Mouse (Mus musculus): ENCODE results near the gene Capg. TPM values are rescaled to one million over a fixed set of nuclear protein-coding genes. Genes with fewer than 3 reads are reported as not detected.

The Capg gene
- polyA plus RNA-seq, 1 experiment from 2014 or later = 148 TPM

GRCm38 (mm10) chr6:72597956-72598753 is 54.0 kb downstream of the Capg start, which contains the start of the genes Elmod3 and Retsat:
TSS of gene Elmod3 (minus strand) at chr6:72598413.
TSS of gene Retsat (plus strand) at chr6:72598475.
- WGBS = under 1% methylated on average over 38 of the region's 38 CpGs

GRCm38 (mm10) chr6:72598791-72599557 is 54.8 kb downstream of the Capg start:
- DNase-seq (ENCODE audit: low spot score) (peak; percentile 53), ATAC-seq (peak; percentile 11)
- 0 out of 2 replicates have a peak, but pooled peaks cover 5% of the 10 kb centered on the region for H3K36me3 ChIP-seq (ENCODE audit: insufficient read depth, low read length)
- H3K27ac ChIP-seq (ENCODE audit: low read length) = peak overlapping the region; percentile 90
- peak overlapping the region; percentile 50 for H3K4me3 ChIP-seq (ENCODE audit: low read depth, low read length)
- no peak for TF ChIP-seq EP300 (IDR thresholded peaks at IDR 0.05)
- TF ChIP-seq CTCF (IDR thresholded peaks at IDR 0.05) = no peak
- no peaks in the 10 kb centered on the region for H3K27me3 ChIP-seq (replicated peaks; ENCODE audit: insufficient read depth, low read length)
- H3K4me2 ChIP-seq (replicated peaks; ENCODE audit: low read depth, low read length) = peak overlapping the region; percentile 68
- peak overlapping the region; percentile 47 for H3K9ac ChIP-seq (replicated peaks; ENCODE audit: low read depth)
- H3K9me3 ChIP-seq (ENCODE audit: low read length) = no peaks in the 10 kb centered on the region
- WGBS = 22% methylated on average over 12 of the region's 12 CpGs
- H3K4me1 ChIP-seq (ENCODE audit: insufficient read depth, low read depth, low read length) = peaks cover 24% of the 10 kb centered on the region

More at GRCm38 (mm10) chr6:72597956-72598753, 54.0 kb downstream of the Capg start, which contains the start of the genes Elmod3 and Retsat:
- Histone ChIP-seq H3K9ac (replicated peaks; ENCODE audit: low read depth) (peak within 1 kb of the TSS; percentile 47), H3K4me1 (ENCODE audit: insufficient read depth, low read depth, low read length) (peaks cover 24% of the 10 kb centered on the region), H3K9me3 (ENCODE audit: low read length) (no peaks in the 10 kb centered on the region), H3K36me3 (ENCODE audit: insufficient read depth, low read length) (no peaks in the 10 kb centered on the region), H3K27ac (ENCODE audit: low read length) (peak within 1 kb of the TSS; percentile 90), H3K27me3 (replicated peaks; ENCODE audit: insufficient read depth, low read length) (no peaks in the 10 kb centered on the region), H3K4me2 (replicated peaks; ENCODE audit: low read depth, low read length) (peak within 1 kb of the TSS; percentile 68), H3K4me3 (ENCODE audit: low read depth, low read length) (peak within 1 kb of the TSS; percentile 50)
- TF ChIP-seq CTCF (IDR thresholded peaks at IDR 0.05) (no peak), EP300 (IDR thresholded peaks at IDR 0.05) (peak; percentile 54; the same call in 1 of the 2 replicates)
- DNase-seq (ENCODE audit: low spot score) (peak; percentile 99), ATAC-seq (peak; percentile 84)

- ATAC-seq (no peak), DNase-seq (ENCODE audit: low spot score) (no peak)
- Histone ChIP-seq H3K36me3 (ENCODE audit: insufficient read depth, low read length) (0 out of 2 replicates have a peak, but pooled peaks cover 7% of the 10 kb centered on the region), H3K27ac (ENCODE audit: low read length) (no peak overlapping the region), H3K9ac (replicated peaks; ENCODE audit: low read depth) (no peak overlapping the region), H3K27me3 (replicated peaks; ENCODE audit: insufficient read depth, low read length) (no peaks in the 10 kb centered on the region), H3K4me2 (replicated peaks; ENCODE audit: low read depth, low read length) (no peak overlapping the region), H3K9me3 (ENCODE audit: low read length) (no peaks in the 10 kb centered on the region), H3K4me3 (ENCODE audit: low read depth, low read length) (no peak overlapping the region), H3K4me1 (ENCODE audit: insufficient read depth, low read depth, low read length) (peaks cover 24% of the 10 kb centered on the region)
- no peak for TF ChIP-seq CTCF (IDR thresholded peaks at IDR 0.05)
- TF ChIP-seq EP300 (IDR thresholded peaks at IDR 0.05) = no peak
- WGBS = 78% methylated on average over 6 of the region's 6 CpGs
These were observed 56.0 kb downstream of the Capg start for GRCm38 (mm10) chr6:72600216-72600615.

DNA sequence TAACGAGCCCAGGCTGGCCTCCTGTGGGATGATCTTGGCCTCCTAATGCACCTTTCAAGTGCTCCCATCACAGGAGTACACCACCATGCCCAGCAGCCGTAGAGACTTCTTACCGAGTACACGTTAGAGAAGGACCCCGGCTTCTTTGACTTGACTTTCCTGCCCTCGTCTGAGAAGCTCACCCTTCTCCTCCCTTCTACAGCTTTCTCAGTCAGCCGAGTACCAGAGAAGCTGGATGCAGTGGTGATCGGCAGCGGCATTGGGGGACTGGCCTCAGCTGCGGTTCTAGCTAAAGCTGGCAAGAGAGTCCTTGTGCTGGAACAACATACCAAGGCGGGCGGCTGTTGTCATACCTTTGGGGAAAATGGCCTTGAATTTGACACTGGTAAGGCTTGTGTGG is 56.6 kb downstream of the Capg start:
- Histone ChIP-seq H3K4me1 (ENCODE audit: insufficient read depth, low read depth, low read length) (peaks cover 24% of the 10 kb centered on the region), H3K9me3 (ENCODE audit: low read length) (no peaks in the 10 kb centered on the region), H3K4me3 (ENCODE audit: low read depth, low read length) (no peak overlapping the region), H3K9ac (replicated peaks; ENCODE audit: low read depth) (no peak overlapping the region), H3K36me3 (ENCODE audit: insufficient read depth, low read length) (0 out of 2 replicates have a peak, but pooled peaks cover 10% of the 10 kb centered on the region), H3K27me3 (replicated peaks; ENCODE audit: insufficient read depth, low read length) (no peaks in the 10 kb centered on the region), H3K4me2 (replicated peaks; ENCODE audit: low read depth, low read length) (no peak overlapping the region), H3K27ac (ENCODE audit: low read length) (no peak overlapping the region)
- 81% methylated on average over 12 of the region's 12 CpGs for WGBS
- TF ChIP-seq CTCF (IDR thresholded peaks at IDR 0.05) = no peak
- no peak for TF ChIP-seq EP300 (IDR thresholded peaks at IDR 0.05)
- no peak for ATAC-seq
- no peak for DNase-seq (ENCODE audit: low spot score)

DNA sequence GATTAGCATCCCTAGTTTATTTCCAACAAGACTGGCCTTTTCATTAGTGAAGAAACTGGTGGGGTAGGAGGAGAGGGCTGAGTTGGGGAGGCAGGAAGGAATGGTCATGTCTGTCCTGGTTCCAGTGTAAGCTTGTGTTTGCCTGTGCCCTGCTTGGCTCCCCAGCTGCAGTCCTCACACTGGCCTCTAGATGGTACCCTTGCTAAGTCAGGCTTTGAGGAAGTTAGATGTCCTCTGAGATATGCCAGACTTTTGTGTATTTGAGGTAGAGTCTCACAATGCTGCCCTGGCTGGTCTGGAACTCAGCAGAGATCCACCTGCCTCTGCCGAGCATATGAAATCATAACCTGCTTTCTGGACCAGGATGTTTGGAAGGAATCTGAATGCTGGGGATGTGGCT is 57.5 kb downstream of the Capg start:
- H3K4me1 ChIP-seq (ENCODE audit: insufficient read depth, low read depth, low read length) = peaks cover 20% of the 10 kb centered on the region
- no peaks in the 10 kb centered on the region for H3K27me3 ChIP-seq (replicated peaks; ENCODE audit: insufficient read depth, low read length)
- H3K4me3 ChIP-seq (ENCODE audit: low read depth, low read length) = no peak overlapping the region
- peaks cover 19% of the 10 kb centered on the region; the same call in 1 of the 2 replicates for H3K36me3 ChIP-seq (ENCODE audit: insufficient read depth, low read length)
- H3K4me2 ChIP-seq (replicated peaks; ENCODE audit: low read depth, low read length) = no peak overlapping the region
- TF ChIP-seq EP300 (IDR thresholded peaks at IDR 0.05) = no peak
- peak; percentile 97 for TF ChIP-seq CTCF (IDR thresholded peaks at IDR 0.05)
- no peak overlapping the region for H3K27ac ChIP-seq (ENCODE audit: low read length)
- no peaks in the 10 kb centered on the region for H3K9me3 ChIP-seq (ENCODE audit: low read length)
- DNase-seq (ENCODE audit: low spot score) (peak; percentile 86), ATAC-seq (no peak)
- WGBS = 44% methylated on average over 1 of the region's 1 CpGs
- no peak overlapping the region for H3K9ac ChIP-seq (replicated peaks; ENCODE audit: low read depth)

GRCm38 (mm10) chr6:72604066-72604465 is 59.9 kb downstream of the Capg start:
- 73% methylated on average over 2 of the region's 2 CpGs for WGBS
- H3K27me3 ChIP-seq (replicated peaks; ENCODE audit: insufficient read depth, low read length) = no peaks in the 10 kb centered on the region
- ATAC-seq = peak; percentile 19
- H3K9ac ChIP-seq (replicated peaks; ENCODE audit: low read depth) = no peak overlapping the region
- H3K36me3 ChIP-seq (ENCODE audit: insufficient read depth, low read length) = peaks cover 30% of the 10 kb centered on the region
- DNase-seq (ENCODE audit: low spot score) = no peak
- H3K4me2 ChIP-seq (replicated peaks; ENCODE audit: low read depth, low read length) = no peak overlapping the region
- TF ChIP-seq CTCF (IDR thresholded peaks at IDR 0.05) (no peak), EP300 (IDR thresholded peaks at IDR 0.05) (no peak)
- no peaks in the 10 kb centered on the region for H3K9me3 ChIP-seq (ENCODE audit: low read length)
- H3K27ac ChIP-seq (ENCODE audit: low read length) = no peak overlapping the region
- H3K4me1 ChIP-seq (ENCODE audit: insufficient read depth, low read depth, low read length) = peaks cover 5% of the 10 kb centered on the region; the same call in 1 of the 2 replicates
- H3K4me3 ChIP-seq (ENCODE audit: low read depth, low read length) = no peak overlapping the region
